Mouse (Mus musculus) heart, postnatal 0 days (tissue): Measurements from ENCODE around the gene Elac2.

Experiments used
- CTCF ChIP-seq: IDR thresholded peaks from 2 replicates; pipeline ENCODE4 v1.5.1; 2016; ENCODE audit warnings: antibody characterized with exemption, control low read depth, low read depth
- EP300 ChIP-seq: IDR thresholded peaks from 2 replicates; pipeline ENCODE4 v1.6.1; 2016; ENCODE audit warnings: antibody characterized with exemption, low read depth

GRCm38 (mm10) chr11:65016754-65017153 lies 37.9 kb downstream of the Elac2 start:
- no peak for TF ChIP-seq CTCF
- TF ChIP-seq EP300 = no peak
